Mouse (Mus musculus) erythroid progenitor cell, adult 5-6 weeks (primary cell): ENCODE results near the gene Ntrk2. TPM values are rescaled to one million over a fixed set of nuclear protein-coding genes. Genes with fewer than 3 reads are reported as not detected.

Experiments used
- ATAC-seq: replicated peaks from 2 replicates; pipeline ENCODE4 v1.8.0; 2016; ENCODE audit warnings: moderate number of reproducible peaks, mild to moderate bottlenecking, moderate TSS enrichment, inconsistent platforms; ENCODE audit not compliant: poor library complexity, low FRiP score, severe bottlenecking
- total RNA-seq, 2 experiments: library from RNA; stranded (forward) in 1 of 2; stranded (reverse) in 1 of 2; fragments of 150-400 nt in 1 of 2; fragments of 186-747, 209-891 nt in 1 of 2; gene quantifications; 2 replicates each; pipeline versions ENCODE4 v1.2.3 to v1.2.4; 2015 to 2017; ENCODE audit warnings: low replicate concordance in 2 of 2

Gene Ntrk2
- total RNA-seq, 2 experiments from 2014 or later: not detected

DNA sequence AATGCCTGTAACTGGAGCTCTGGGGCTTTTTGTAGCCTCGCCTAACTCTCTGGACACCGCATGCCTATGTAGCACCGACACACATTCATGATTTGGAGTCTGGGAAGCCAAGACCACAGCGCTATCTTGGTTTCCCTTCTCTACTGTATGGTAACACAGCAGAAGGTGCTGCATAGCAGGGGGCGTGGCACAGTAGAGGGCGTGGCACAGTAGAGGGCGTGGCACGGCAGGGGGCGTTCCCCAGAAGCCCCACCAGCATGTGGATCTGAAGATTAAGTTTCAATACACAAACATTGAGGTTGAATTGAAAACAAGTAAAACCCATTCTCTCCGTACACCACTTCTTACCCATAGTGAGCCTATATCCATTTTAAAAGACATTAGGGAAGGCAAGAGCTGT, 115.3 kb downstream of the Ntrk2 start:
- ATAC-seq: no peak

DNA sequence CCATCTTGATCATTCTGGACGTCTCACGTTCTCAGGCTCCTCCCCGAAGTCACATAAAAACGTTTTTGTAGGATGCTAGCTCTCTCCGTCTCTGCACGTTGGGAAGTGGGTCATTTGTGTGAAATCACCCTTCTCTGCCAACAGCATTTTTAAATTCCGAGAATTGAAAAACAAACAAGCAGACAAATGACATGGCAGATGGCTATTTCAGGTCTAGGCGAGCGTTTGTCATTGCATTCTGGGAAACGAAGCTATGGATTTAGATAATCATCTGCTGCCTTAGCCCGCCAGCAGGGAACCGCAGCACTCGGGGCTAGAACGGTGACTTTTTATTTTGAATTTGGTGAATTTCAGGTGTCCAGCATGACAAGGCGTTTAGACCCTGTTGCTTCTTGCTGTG, 115.8 kb downstream of the Ntrk2 start:
- ATAC-seq: no peak

DNA sequence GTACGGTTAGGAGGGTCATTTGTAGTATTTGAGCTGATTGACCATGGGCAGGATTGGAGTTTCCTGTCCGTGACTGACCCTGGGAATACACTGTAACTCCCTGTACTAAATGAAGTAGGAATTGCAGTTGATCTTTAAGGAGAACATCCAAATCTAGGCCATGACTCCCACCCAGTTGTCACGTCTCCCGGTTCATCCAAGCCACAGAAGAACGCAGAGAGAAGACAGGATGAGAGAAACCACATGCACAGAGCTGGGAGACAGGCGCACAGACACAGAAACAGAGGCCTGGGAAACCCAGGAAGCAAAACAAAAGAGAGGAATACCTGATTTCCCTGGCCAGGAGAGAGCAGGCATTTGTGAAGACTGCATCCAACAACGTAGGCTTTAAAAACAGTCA, 117.1 kb downstream of the Ntrk2 start:
- ATAC-seq: no peak

DNA sequence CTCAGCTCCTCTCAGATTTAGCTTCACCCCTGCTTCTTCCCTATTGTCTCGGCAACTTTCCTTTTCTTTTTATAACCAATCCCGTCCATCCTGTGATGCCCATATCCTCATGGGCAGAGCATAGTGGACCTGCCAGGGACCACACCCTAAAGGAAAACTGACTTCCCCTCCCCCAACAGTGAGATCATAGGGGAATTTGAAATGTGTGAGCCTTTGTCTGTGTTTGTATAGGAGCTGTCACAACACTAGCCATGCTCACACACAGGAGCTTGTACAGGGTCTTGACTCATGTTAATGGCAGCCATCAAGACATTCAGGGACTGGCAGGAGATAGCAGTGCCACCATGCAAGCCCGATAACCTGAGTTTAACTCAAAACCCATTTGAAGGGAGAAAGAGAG, 118.1 kb downstream of the Ntrk2 start:
- no peak for ATAC-seq

DNA sequence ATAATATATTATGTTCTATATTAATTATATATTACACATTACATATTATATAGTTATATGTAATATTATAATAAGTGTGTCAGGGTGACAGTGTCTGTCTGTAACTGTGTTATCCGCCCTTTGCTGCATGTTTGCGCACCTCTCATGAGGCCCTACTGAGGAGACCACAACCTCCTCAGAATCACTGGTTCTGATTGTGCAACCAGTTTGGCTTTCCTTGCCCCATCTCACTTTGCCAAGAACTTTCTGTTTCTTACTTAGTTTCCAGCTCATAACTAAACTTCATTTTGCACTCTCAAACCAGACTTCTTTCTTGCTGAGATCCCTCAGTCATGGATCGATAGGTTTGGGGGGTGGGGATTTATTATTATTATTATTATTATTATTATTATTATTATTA, 120.8 kb downstream of the Ntrk2 start:
- no peak for ATAC-seq

DNA sequence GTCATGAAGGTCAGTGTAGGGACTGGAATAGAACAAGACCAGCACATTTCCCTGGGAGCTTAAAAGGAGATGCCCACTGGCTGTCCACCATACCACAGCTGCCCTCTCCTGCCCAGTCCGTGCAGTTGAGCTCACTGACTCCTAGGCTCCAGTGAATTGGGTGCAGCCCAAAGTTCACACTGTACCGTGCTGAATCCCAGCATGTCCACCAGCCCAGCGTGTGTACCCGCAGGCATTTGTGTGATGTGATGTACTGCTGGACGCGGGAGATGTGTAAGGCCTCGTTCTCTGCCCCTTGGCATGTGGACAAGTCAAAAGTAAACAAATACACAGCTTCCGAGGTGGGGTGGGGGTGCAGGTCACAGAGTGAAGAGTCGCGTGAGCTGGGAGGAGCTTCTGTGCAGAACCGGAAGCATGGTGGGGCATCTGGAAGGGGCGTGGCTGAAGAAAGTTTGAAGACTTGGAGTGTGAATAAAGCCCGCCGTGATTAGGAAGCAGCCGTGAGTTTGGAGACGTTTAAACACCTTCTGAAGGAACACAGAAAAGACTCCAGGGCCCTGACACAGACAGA, 121.4 kb downstream of the Ntrk2 start:
- no peak for ATAC-seq

DNA sequence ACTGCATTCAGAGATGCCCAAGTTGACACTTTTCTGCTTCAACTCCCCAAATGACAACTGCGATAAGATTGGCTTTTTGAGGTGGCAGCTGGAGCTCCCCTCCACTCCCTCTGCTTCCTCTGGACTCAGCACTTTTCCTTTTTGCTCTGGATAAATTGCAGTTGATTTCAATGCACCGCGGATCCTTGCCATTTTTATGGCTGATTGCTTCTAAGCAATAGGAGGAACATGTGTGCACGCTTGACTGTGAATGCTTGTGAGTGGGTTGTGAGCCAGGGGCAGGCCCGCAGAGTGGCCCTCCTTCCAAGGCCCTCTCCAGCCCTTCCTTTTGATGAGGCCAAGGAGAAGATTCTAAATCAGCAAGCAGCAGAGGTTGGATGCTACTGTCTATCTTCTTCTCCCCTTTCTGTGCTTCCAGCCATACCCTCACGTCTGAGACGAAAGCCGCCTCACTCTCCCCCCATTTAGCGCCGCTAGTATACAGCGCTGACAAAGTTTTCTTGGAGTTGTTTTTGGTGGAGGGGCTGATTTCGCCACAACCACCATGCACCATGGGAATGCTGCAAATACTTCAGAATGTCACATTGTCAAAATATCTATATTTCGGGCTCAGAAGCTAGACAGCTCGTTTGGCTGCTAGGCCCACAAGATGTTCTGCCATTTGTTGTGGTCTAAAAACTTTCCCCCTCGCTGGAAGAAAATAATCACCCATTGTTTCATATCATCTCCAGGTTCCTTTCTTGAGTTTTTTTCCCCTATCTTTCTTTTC, 122.5 kb downstream of the Ntrk2 start:
- ATAC-seq: no peak

DNA sequence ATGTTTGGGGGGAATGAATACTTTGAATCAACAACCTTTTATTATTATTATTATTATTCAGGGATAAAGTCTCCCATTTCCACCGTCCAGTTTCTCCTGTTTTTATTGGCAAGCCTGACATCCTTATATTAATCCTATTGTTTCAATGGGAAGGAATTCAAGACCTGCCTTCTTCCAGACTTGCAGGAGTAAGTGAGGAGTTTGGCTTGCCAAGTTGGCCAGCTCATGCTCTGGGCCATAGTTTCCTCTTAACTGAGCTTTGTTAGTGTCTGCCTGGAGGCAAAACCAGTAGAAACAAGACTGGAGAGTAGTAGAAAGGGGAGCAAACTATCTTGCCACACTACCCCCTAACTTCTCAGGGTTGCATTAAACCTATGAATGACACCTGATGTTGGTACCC, 123.8 kb downstream of the Ntrk2 start:
- no peak for ATAC-seq

DNA sequence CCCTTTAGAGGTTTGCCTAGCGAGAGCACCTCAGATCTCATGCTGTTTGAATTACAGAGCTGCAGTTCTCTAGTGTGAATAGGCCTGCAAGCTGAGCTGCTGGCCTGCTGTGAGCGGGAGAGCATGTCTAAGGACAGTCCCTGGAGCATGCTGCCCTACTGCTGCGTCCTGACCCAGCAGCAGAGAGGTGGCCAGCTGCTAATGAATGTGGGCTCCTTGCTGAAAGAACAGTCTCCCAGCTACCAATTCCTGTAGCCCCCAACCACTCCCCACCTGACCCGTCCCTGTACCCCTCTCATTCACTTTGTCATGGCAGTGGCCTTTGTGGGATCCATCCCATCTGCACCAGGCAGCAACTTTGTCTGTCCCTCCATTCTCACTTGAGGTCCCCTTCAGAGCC, 126.8 kb downstream of the Ntrk2 start:
- no peak for ATAC-seq

DNA sequence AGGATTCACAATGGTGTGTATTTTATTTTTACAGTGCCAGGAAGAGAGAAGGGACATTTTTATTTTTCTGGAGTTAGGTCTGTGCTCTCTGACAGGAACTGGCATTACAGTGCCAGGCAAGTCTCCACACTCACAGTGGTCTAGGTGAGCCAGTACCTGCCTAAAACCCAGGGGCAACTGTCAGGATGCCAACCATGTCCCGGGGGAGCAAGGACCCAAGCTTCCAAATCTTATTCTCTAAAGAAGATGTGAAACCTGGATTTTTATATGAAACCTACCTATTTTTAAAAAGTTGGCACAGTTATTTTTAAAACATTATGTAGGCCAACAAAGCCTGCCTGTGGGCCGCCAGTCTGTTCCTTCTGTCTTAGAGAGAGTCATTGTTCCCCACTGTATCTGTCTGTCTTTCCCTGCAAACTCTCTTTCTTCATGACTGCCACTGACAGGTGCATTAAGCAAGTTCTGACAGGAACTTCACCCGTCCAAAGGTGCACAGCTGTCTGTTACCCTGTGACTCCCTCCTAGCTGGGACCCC, 128.3 kb downstream of the Ntrk2 start:
- no peak for ATAC-seq

DNA sequence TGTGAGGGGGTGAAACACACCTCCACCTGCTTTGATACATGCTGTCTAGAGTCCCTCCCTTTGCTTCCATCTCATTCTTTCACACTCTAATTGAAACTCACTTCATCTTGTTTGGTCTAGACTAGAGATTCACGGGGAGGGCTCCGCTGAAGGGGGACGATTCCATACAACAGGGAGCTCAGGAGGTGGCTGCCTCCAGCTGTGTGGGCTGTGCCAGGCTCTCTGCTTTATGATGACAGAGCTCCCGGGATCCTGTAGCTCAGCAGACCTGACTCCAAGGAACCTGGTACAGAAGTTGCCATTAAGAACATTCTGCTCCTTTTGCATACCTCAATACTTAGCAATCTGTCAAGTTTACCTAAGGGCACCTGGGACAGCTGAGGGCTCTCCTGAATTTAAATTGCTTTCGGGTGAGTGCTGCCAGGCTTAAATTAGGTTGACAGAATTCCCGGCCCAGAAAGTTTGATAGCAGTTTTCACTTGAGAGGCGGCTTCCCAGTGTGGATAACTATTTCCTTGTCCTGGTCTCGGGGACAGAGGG, 129.7 kb downstream of the Ntrk2 start:
- no peak for ATAC-seq

DNA sequence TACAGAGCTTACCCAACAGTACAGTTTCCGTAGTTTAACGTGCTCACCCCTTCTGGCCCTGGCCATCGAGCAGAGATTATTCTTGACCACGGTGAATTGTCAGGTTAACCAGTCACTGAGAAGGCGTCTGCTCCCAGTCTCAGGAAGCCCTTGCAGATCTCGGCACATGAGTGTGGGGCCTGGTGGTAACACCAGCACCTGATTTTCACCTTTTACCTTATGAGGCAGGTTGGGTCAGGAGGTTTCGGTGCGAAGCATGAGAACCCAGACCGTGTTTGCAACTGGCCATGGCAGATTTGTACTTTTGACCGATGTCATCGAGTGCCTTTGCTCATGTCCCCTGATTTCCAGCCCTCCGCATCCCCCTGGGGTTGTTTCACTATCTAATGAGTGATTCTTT, 131.5 kb downstream of the Ntrk2 start:
- ATAC-seq: no peak

DNA sequence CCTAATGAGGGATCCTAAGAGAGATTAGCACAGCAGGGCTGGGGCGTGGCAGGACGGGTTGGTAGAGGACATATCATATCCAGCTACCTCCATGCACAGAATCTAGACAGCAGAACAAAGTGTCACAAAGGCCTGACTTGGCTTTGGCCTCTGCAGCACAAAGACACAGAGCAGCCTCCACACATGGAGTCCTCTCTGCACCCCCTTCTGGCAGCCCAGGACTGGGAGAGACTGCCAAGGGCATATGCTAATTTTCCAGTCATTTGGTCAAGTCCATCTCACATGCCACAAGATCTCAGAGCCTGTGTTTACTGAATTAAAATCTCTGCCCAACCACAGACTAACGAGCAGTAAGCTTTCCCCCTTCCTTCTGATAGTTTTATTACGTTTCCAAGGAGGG, 132.1 kb downstream of the Ntrk2 start:
- ATAC-seq: no peak

DNA sequence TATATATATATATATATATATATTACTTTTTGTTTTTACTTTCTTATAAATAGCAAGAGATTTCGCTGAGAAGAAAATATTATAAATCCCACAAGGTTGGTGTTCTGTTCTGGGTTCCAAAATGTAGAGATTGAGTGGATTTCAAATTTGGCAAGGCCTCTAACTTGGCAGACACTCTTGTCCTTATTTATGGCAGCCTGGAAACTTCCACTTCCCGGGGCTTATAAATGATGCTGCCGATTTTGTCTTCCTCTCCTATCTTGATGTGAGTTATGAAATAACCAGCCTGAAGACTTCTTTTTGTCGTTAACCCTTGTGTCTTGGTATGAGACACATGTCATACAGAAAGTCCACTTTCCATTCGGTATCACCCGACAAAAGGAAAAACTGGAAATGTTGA, 133.8 kb downstream of the Ntrk2 start:
- no peak for ATAC-seq

DNA sequence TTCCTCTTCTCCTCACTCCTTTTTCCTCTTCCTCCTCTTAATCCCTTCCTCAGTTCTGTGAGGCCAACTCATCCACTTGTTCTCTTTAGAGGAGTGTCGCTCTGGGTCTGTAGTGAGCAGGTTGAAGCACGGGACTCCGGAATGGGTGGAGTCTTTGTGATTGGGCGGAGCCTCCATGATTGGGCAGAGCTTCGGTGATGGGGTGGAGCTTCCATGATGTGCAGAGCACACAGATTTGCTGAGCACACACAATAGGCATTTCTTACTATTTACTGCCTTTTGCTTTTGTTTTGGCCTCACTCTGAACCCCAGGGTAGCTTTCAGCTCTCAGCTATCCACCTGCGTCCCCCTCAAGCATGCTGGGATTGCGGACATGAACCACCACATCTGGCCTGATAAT, 134.4 kb downstream of the Ntrk2 start:
- no peak for ATAC-seq

DNA sequence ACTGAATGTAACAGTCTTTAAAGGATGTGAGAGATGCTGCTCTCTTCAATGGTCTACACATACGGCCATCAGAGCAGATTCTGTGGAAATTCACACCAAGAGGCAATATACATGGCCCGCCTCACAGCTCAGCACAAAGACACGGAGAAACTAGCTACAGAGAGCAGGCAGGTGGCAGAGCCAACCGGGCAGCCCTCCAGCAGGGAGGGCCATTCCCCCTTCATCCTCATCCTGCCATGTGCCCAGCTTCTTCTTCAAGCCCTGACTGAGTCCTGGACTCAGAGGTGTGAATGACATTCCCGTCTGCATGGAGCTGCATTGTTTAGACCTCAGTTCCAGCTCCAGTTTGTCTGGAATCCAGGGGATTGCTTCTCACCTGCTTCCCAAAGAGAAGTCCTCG, 139.4 kb downstream of the Ntrk2 start:
- ATAC-seq: no peak

DNA sequence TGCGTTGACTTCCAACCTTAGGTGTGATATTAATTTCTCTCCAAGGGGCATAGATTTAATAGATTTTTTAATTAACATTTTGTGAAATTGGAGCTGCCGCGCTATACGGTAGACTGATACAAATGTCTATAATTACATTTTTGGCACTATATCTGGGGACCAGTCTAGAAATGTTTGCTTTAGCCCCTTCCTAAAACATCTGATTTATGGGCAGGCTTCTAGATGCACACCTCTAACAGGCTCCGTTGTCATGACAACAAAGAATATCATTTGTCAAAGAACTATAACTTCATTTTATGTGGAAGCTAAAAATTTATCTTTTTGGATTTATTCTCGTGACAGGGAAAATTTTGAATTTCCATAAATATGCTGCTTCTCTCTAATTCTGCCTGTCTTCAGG, 140.2 kb downstream of the Ntrk2 start:
- ATAC-seq: no peak

DNA sequence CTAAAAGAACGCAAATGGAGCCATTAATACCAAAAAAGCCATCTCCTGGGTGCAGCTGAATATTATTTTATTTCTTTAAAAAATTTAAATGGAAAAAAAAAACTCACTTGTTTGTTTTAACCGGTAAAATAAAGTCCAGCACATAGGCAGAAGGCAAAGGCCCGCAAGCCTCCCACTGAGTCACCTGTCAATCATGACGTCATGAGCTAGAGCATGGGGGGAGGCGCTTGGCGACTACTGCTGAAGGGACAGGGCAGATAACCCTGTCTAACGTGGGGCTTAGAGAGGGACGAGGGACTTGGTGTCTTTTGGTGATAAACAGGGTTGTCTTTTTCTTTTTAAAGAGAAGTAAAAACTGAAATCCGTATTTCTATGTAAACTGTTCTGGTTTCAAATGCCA, 140.7 kb downstream of the Ntrk2 start:
- ATAC-seq: no peak

DNA sequence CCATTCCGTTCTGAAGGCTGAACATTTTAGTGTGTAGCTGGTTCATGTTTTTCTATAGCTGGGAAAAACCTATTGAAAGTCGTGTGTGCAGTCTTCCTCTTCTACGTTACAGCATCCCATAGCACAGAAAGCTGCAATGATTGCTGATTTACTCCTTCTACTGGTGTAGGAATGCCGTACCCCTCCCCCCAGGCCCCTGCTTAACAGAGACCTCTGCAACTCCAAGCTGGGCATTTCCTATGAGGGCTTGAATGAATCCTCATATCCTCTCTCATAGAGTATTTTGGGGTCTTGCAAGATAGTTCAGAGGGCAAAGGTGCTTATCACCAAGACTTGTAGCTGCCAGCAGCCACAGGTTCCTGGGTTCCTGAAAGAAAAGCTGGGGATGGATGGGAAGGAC, 148.0 kb downstream of the Ntrk2 start:
- no peak for ATAC-seq

DNA sequence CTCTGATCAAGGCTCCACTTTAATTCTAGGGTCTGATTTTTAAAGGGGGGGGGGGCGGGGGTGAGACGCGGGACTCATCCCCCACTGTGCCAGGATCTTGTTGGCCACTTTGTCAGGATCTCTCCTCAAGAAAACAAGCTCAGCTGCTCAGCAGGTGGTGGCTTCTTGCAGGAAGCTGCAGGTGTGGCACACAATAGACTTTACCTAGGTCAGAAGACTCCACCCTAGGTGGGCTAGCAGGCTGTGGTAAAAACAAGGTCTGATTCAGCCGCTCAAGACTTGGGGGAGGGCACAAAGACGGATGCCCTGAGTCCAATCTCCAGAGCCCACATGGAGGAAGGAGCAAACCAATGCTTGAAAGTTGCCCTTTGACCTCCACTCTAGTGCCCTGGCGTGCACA, 148.4 kb downstream of the Ntrk2 start:
- no peak for ATAC-seq

DNA sequence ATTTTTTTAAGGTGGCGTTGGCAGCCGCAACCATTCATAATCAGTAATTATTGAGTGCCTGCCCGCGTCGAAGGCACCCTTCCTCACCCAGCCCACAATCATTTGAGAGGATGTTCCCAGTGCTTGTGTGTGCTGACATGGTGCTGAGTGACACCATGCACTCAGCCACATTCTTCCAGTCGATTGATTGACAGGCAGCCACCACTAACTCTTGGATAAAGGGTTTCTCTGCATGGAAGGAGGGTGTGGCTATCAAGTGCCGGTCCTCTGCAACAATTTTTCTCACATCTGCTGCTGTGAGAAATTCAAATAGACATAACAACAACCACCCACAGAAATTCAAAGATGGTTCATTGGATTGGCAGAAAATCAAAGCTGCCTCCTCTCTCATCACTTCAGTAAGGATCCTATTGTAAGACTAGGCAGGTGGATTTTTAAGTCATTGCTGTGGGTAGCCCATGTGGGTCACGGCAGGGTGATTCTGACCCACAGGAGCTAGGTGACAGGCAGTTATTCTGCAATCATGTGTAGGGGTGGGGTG, 148.9 kb downstream of the Ntrk2 start:
- no peak for ATAC-seq
